12 mouse cellular contexts compared by ENCODE assay signal in genomic region chr2:160804794-160805527, GRCm38 (mm10).
DNase-seq lines count a peak whose midpoint lies in the region; ATAC-seq and TF ChIP-seq lines count a peak whose summit lies in the region.
"Had no signal": no experiment of that assay in that cellular context is flagged by ENCODE, and none has a peak within 500 bp of the region (broad histone marks: within the 10 kb centered on the region; RNA-seq: fewer than 3 reads in every experiment).

No protein-coding gene starts in this region.

- H3K9ac ChIP-seq in heart, postnatal 0 days (replicated peaks; ENCODE audit: low read depth, low read length): no peak overlapping the region
- no peak overlapping the region for H3K9ac ChIP-seq in midbrain, embryonic 15.5 days
- H3K9ac ChIP-seq: heart, embryonic 13.5 days; liver, embryonic 15.5 days; stomach, embryonic 15.5 days had no signal

- TF ChIP-seq EP300 in heart, postnatal 0 days (IDR thresholded peaks at IDR 0.05; ENCODE audit: low read depth): peak; percentile 94

- no peaks in the 10 kb centered on the region for H3K9me3 ChIP-seq in heart, postnatal 0 days (replicated peaks; ENCODE audit: control insufficient read depth, low read length)
- H3K9me3 ChIP-seq in midbrain, embryonic 15.5 days: no peaks in the 10 kb centered on the region
- H3K9me3 ChIP-seq: heart, embryonic 13.5 days; liver, embryonic 15.5 days; stomach, embryonic 15.5 days had no signal

- no peak overlapping the region for H3K4me2 ChIP-seq in heart, postnatal 0 days (ENCODE audit: low read depth, low read length)
- no peak overlapping the region for H3K4me2 ChIP-seq in midbrain, embryonic 15.5 days
- H3K4me2 ChIP-seq: heart, embryonic 13.5 days; liver, embryonic 15.5 days; stomach, embryonic 15.5 days had no signal

- H3K4me3 ChIP-seq in left cerebral cortex, adult 2 months: no peak overlapping the region
- H3K4me3 ChIP-seq in heart, postnatal 0 days (ENCODE audit: low read depth, low read length): no peak overlapping the region
- no peak overlapping the region for H3K4me3 ChIP-seq in midbrain, embryonic 15.5 days
- H3K4me3 ChIP-seq: heart, embryonic 13.5 days; liver, embryonic 15.5 days; stomach, embryonic 15.5 days had no signal

- DNase-seq in adrenal gland, postnatal 14 days: peak; percentile 48
- DNase-seq in adrenal gland, postnatal 4 days (ENCODE audit: low spot score in 2 of 2): no peak
- DNase-seq in left cerebral cortex, adult 2 months (ENCODE audit: extremely low spot score in 1 of 2, low spot score in 2 of 2): no peak
- no peak for DNase-seq in left cerebral cortex, postnatal 10 days (ENCODE audit: extremely low spot score in 1 of 2, low spot score in 2 of 2)
- DNase-seq in heart, postnatal 0 days (ENCODE audit: low spot score): peak; percentile 45
- DNase-seq in lung, postnatal 14 days: peak; percentile 47
- no peak for DNase-seq in spleen, postnatal 36 days (ENCODE audit: low spot score in 2 of 2)
- DNase-seq: layer of hippocampus, adult 9-11 months had no signal

- ATAC-seq in heart, postnatal 0 days (ENCODE audit: insufficient read depth, low read depth): peak; percentile 44; the same call in 1 of the 2 replicates
- no peak for ATAC-seq in midbrain, embryonic 15.5 days (replicated peaks)

- H3K4me1 ChIP-seq in heart, postnatal 0 days (ENCODE audit: control insufficient read depth, insufficient read depth): peaks cover 26% of the 10 kb centered on the region
- H3K4me1 ChIP-seq in midbrain, embryonic 15.5 days: no peaks in the 10 kb centered on the region
- H3K4me1 ChIP-seq: liver, embryonic 15.5 days; stomach, embryonic 15.5 days had no signal

- H3K36me3 ChIP-seq in heart, postnatal 0 days (replicated peaks; ENCODE audit: control insufficient read depth, insufficient read depth, low read length): no peaks in the 10 kb centered on the region
- no peaks in the 10 kb centered on the region for H3K36me3 ChIP-seq in midbrain, embryonic 15.5 days (replicated peaks)
- H3K36me3 ChIP-seq: heart, embryonic 13.5 days; stomach, embryonic 15.5 days had no signal

- intact Hi-C loops in left cerebral cortex, adult 2 months (cut with DNase I): loop anchor here (5.0 kb wide), 1 partner anchor 67 kb away; the partner anchor contains the start of gene Zhx3
- intact Hi-C loops in left cerebral cortex, postnatal 10 days (cut with DNase I): no loop called here

- H3K27ac ChIP-seq in left cerebral cortex, adult 2 months: peak overlapping the region; percentile 81
- peak overlapping the region; percentile 80 for H3K27ac ChIP-seq in heart, postnatal 0 days (ENCODE audit: low read depth)
- no peak overlapping the region for H3K27ac ChIP-seq in midbrain, embryonic 15.5 days
- H3K27ac ChIP-seq: liver, embryonic 15.5 days; stomach, embryonic 15.5 days had no signal

- WGBS in heart, postnatal 0 days: 74% methylated on average over 4 of the region's 4 CpGs
- 68% methylated on average over 4 of the region's 4 CpGs for WGBS in midbrain, embryonic 15.5 days

- TF ChIP-seq CTCF in left cerebral cortex, adult 2 months (IDR thresholded peaks at IDR 0.05): no peak
- no peak for TF ChIP-seq CTCF in heart, postnatal 0 days (IDR thresholded peaks at IDR 0.05; ENCODE audit: low read depth)

- no peaks in the 10 kb centered on the region for H3K27me3 ChIP-seq in heart, postnatal 0 days (ENCODE audit: control insufficient read depth, insufficient read depth, low read length)
- H3K27me3 ChIP-seq in midbrain, embryonic 15.5 days (replicated peaks): no peaks in the 10 kb centered on the region
- H3K27me3 ChIP-seq: heart, embryonic 13.5 days; liver, embryonic 15.5 days; stomach, embryonic 15.5 days had no signal

Comparison
In these comparisons a context has a peak if more than half of its experiments do, and no peak if none do; other contexts are left out.
1. DNase-seq: peak in adrenal gland, postnatal 14 days (single experiment), heart, postnatal 0 days (single experiment) and lung, postnatal 14 days (single experiment); none in adrenal gland, postnatal 4 days (0 of 2), left cerebral cortex, adult 2 months (0 of 2), left cerebral cortex, postnatal 10 days (0 of 2) and spleen, postnatal 36 days (0 of 2).